Mouse (Mus musculus): ENCODE results near the gene Tmem267. TPM values are rescaled to one million over a fixed set of nuclear protein-coding genes. Genes with fewer than 3 reads are reported as not detected.
A peak's percentile ranks its signal among the peaks of the same experiment; 100 is the strongest.

Gene Tmem267
- 1.2 and 2.1 TPM in 2 replicates for polyA plus RNA-seq (2015; fragmentation: Nextera tagmentation; extraction: Ambion mirVana)

DNA sequence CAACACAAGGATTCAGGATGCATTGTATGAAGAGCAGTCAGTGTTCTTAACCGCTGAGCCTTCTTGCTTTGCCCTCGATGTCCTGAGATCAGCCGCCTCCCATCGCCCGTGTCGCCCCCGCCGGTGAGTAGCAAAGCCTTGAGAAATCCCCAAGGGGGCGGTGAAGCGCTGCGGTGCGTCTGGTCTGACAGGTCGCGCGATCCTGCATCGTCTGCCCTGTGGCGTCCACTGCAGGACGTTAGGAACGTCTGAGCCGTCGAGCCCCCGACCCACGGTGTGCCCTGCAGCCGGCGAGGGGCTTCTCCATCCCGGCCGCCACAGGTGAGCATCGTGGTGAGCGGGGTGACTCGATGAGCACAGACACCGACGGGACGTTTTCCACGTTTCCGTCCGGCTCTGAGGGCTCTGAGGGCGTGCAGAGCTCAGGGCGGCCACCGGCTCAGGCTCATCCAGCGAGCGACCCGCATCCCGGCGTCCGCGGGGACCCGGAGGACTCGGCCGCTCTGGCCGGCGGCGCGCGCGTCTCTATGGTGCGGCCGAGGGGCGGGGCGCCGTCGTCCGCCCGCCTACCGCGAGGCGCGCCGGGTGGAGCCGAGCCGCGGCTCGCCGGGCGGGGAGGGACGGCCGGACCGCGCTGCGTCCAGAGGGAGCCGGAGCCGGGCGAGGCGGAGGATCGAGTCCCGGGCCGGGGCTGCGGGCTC lies at the start of gene Tmem267, which contains the start of gene 3110070M22Rik:
Gene Tmem267, plus strand, starts transcription at position 160 of the 701 bp plus-strand sequence.
Gene 3110070M22Rik, minus strand, starts transcription at position 504 of the 701 bp plus-strand sequence.
- no peaks in the 10 kb centered on the region for H3K27me3 ChIP-seq (replicated peaks; ENCODE audit: control insufficient read depth, insufficient read depth, low read length)
- peaks cover 5% of the 10 kb centered on the region; the same call in 1 of the 2 replicates for H3K9me3 ChIP-seq (ENCODE audit: control insufficient read depth, low read length)
- H3K4me1 ChIP-seq (ENCODE audit: control insufficient read depth, insufficient read depth, low read length) = no peaks in the 10 kb centered on the region
- H3K9ac ChIP-seq (ENCODE audit: low read depth, low read length) = peak within 1 kb of the TSS; percentile 64
- H3K27ac ChIP-seq (ENCODE audit: low read length) = 0 out of 2 replicates have a peak within 1 kb of the TSS, but pooled peaks have one; percentile 7
- no peak within 1 kb of the TSS; the same call in 1 of the 2 replicates for H3K4me3 ChIP-seq (ENCODE audit: low read length)
- ATAC-seq = no peak
- H3K4me2 ChIP-seq (ENCODE audit: low read depth, low read length) = peak within 1 kb of the TSS; percentile 28; the same call in 1 of the 2 replicates
- WGBS = 84% methylated on average over 87 of the region's 87 CpGs
- 0 out of 2 replicates have a peak, but pooled peaks cover 12% of the 10 kb centered on the region for H3K36me3 ChIP-seq (ENCODE audit: control insufficient read depth, insufficient read depth, low read length)

DNA sequence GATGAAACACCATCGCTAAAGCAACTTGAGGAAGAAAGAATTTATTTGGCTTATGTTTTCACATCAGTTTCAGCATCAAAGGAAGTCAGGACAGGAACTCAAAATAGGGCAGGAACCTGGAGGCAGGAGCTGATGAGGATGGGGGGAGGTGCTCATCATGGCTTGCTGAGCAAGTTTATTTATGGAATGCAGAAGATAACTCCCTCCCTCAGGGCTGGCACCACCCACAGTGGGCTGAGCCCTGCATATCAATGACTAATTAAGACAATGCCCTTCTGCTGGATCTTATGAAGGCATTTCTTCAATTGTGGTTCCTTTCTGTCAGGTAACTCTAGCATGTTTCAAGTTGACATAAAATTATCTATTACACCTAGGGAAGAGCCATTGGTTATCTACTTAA lies 45.6 kb upstream of the Tmem267 start:
- no peaks in the 10 kb centered on the region for H3K4me1 ChIP-seq (ENCODE audit: control insufficient read depth, insufficient read depth, low read length)
- no peak overlapping the region for H3K27ac ChIP-seq (ENCODE audit: low read length)
- no peak overlapping the region for H3K9ac ChIP-seq (ENCODE audit: low read depth, low read length)
- WGBS = 92% methylated on average over 1 of the region's 1 CpGs
- no peaks in the 10 kb centered on the region for H3K27me3 ChIP-seq (replicated peaks; ENCODE audit: control insufficient read depth, insufficient read depth, low read length)
- H3K4me2 ChIP-seq (ENCODE audit: low read depth, low read length) = no peak overlapping the region
- no peak for ATAC-seq
- no peaks in the 10 kb centered on the region for H3K9me3 ChIP-seq (ENCODE audit: control insufficient read depth, low read length)
- H3K36me3 ChIP-seq (ENCODE audit: control insufficient read depth, insufficient read depth, low read length) = peaks cover 10% of the 10 kb centered on the region
- H3K4me3 ChIP-seq (ENCODE audit: low read length) = no peak overlapping the region

GRCm38 (mm10) chr13:119453563-119453962 lies 34.3 kb upstream of the Tmem267 start:
- peaks cover 7% of the 10 kb centered on the region for H3K36me3 ChIP-seq (ENCODE audit: control insufficient read depth, insufficient read depth, low read length)
- no peaks in the 10 kb centered on the region for H3K27me3 ChIP-seq (replicated peaks; ENCODE audit: control insufficient read depth, insufficient read depth, low read length)
- H3K4me1 ChIP-seq (ENCODE audit: control insufficient read depth, insufficient read depth, low read length) = no peaks in the 10 kb centered on the region
- ATAC-seq = no peak
- no peak overlapping the region for H3K27ac ChIP-seq (ENCODE audit: low read length)
- H3K9ac ChIP-seq (ENCODE audit: low read depth, low read length) = no peak overlapping the region
- H3K4me3 ChIP-seq (ENCODE audit: low read length) = no peak overlapping the region
- 96% methylated on average over 4 of the region's 4 CpGs for WGBS
- no peak overlapping the region for H3K4me2 ChIP-seq (ENCODE audit: low read depth, low read length)
- H3K9me3 ChIP-seq (ENCODE audit: control insufficient read depth, low read length) = no peaks in the 10 kb centered on the region

GRCm38 (mm10) chr13:119455082-119455481 lies 32.8 kb upstream of the Tmem267 start:
- no peak overlapping the region for H3K4me3 ChIP-seq (ENCODE audit: low read length)
- no peak overlapping the region for H3K4me2 ChIP-seq (ENCODE audit: low read depth, low read length)
- H3K36me3 ChIP-seq (ENCODE audit: control insufficient read depth, insufficient read depth, low read length) = peaks cover 7% of the 10 kb centered on the region
- no peaks in the 10 kb centered on the region for H3K9me3 ChIP-seq (ENCODE audit: control insufficient read depth, low read length)
- H3K27me3 ChIP-seq (replicated peaks; ENCODE audit: control insufficient read depth, insufficient read depth, low read length) = no peaks in the 10 kb centered on the region
- ATAC-seq = no peak
- no peaks in the 10 kb centered on the region for H3K4me1 ChIP-seq (ENCODE audit: control insufficient read depth, insufficient read depth, low read length)
- H3K9ac ChIP-seq (ENCODE audit: low read depth, low read length) = no peak overlapping the region
- H3K27ac ChIP-seq (ENCODE audit: low read length) = no peak overlapping the region

DNA sequence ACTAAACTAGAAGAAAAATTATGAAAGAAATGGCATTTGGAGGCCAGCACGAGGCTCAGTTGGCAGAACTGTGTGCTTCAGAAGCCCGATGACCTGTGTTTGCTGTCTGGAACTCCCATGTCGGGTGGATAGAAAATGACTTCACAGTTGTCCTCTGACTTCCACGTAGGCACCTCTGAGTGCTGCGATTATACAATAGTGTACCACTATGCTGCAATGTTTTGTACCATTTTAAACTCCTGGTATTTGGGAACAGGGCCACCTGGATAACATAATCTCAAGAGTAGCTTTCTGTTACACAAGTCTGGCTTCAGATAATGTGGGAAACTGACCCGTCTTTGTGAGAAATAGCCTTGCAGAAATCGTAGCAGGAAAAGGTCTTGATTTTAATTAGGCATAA lies 31.5 kb upstream of the Tmem267 start:
- Histone ChIP-seq H3K36me3 (ENCODE audit: control insufficient read depth, insufficient read depth, low read length) (no peaks in the 10 kb centered on the region; the same call in 1 of the 2 replicates), H3K4me2 (ENCODE audit: low read depth, low read length) (no peak overlapping the region), H3K27me3 (replicated peaks; ENCODE audit: control insufficient read depth, insufficient read depth, low read length) (no peaks in the 10 kb centered on the region), H3K4me1 (ENCODE audit: control insufficient read depth, insufficient read depth, low read length) (no peaks in the 10 kb centered on the region), H3K9ac (ENCODE audit: low read depth, low read length) (no peak overlapping the region), H3K9me3 (ENCODE audit: control insufficient read depth, low read length) (no peaks in the 10 kb centered on the region), H3K4me3 (ENCODE audit: low read length) (no peak overlapping the region), H3K27ac (ENCODE audit: low read length) (no peak overlapping the region)
- WGBS = 89% methylated on average over 7 of the region's 7 CpGs
- no peak for ATAC-seq

GRCm38 (mm10) chr13:119461900-119462595 lies 25.8 kb upstream of the Tmem267 start:
- Histone ChIP-seq H3K4me3 (ENCODE audit: low read length) (peak overlapping the region; percentile 70), H3K36me3 (ENCODE audit: control insufficient read depth, insufficient read depth, low read length) (no peaks in the 10 kb centered on the region), H3K27me3 (replicated peaks; ENCODE audit: control insufficient read depth, insufficient read depth, low read length) (no peaks in the 10 kb centered on the region), H3K4me1 (ENCODE audit: control insufficient read depth, insufficient read depth, low read length) (peaks cover 7% of the 10 kb centered on the region), H3K9ac (ENCODE audit: low read depth, low read length) (peak overlapping the region; percentile 75), H3K4me2 (ENCODE audit: low read depth, low read length) (peak overlapping the region; percentile 63), H3K27ac (ENCODE audit: low read length) (peak overlapping the region; percentile 67), H3K9me3 (ENCODE audit: control insufficient read depth, low read length) (no peaks in the 10 kb centered on the region)
- 5% methylated on average over 10 of the region's 10 CpGs for WGBS
- peak; percentile 60 for ATAC-seq

DNA sequence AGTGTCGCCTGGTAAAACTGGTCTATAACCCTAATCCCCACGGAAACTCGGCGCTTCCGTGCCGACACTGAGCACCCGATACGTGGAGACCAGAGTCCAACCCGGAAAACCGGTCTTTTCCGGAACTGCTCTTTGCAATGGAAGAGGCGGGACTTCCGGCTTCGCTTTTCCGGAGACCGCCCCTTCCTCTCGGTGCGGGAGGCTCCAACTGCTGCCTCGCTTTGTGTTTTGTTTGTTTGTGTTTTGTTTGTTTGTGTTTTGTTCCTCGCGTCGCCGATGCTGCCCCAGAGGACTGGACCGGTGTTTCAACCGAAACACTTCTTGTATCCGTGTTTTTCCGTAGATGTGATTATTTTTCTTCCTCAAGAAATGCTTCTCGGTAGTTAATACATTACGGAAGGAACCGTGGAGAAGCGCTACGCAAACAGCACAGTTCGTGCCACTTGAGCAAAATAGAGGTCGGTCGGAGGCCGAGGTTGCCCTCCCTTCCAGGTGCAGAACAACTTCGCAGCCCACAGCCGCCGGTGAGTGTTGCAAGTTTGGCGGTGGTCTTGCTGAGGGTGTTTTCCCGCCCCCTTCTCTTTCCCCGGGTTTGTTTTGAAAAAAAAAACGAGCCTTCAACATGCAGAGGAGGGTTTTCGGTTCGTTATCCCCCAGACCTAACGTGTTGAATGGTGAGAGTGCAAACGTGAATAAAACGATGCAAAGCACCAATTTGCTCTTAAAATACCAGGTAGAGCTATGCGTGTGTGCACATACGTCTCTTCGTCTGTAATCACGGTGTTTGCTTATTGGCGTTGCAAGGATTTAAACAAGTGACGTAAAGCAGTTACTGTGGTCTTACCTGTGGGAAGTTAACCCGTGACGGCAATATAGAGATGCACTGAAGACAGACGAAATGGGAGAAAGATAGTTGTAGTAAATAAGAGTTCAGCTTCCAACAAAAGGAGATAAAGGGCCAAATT lies 25.0 kb upstream of the Tmem267 start, which contains the start of gene 4833420G17Rik:
Gene 4833420G17Rik, plus strand, starts transcription at position 173 of the 965 bp plus-strand sequence.
- Histone ChIP-seq H3K9me3 (ENCODE audit: control insufficient read depth, low read length) (no peaks in the 10 kb centered on the region), H3K9ac (ENCODE audit: low read depth, low read length) (peak within 1 kb of the TSS; percentile 75), H3K4me2 (ENCODE audit: low read depth, low read length) (peak within 1 kb of the TSS; percentile 63), H3K4me1 (ENCODE audit: control insufficient read depth, insufficient read depth, low read length) (peaks cover 7% of the 10 kb centered on the region), H3K4me3 (ENCODE audit: low read length) (peak within 1 kb of the TSS; percentile 70), H3K27me3 (replicated peaks; ENCODE audit: control insufficient read depth, insufficient read depth, low read length) (no peaks in the 10 kb centered on the region), H3K36me3 (ENCODE audit: control insufficient read depth, insufficient read depth, low read length) (peaks cover 5% of the 10 kb centered on the region; the same call in 1 of the 2 replicates), H3K27ac (ENCODE audit: low read length) (peak within 1 kb of the TSS; percentile 67)
- ATAC-seq = peak; percentile 96
- 9% methylated on average over 57 of the region's 57 CpGs for WGBS

GRCm38 (mm10) chr13:119476631-119477030 lies 11.2 kb upstream of the Tmem267 start:
- Histone ChIP-seq H3K4me3 (ENCODE audit: low read length) (no peak overlapping the region), H3K27me3 (replicated peaks; ENCODE audit: control insufficient read depth, insufficient read depth, low read length) (no peaks in the 10 kb centered on the region), H3K9ac (ENCODE audit: low read depth, low read length) (no peak overlapping the region), H3K36me3 (ENCODE audit: control insufficient read depth, insufficient read depth, low read length) (peaks cover 15% of the 10 kb centered on the region), H3K4me1 (ENCODE audit: control insufficient read depth, insufficient read depth, low read length) (no peaks in the 10 kb centered on the region), H3K27ac (ENCODE audit: low read length) (no peak overlapping the region), H3K4me2 (ENCODE audit: low read depth, low read length) (no peak overlapping the region), H3K9me3 (ENCODE audit: control insufficient read depth, low read length) (no peaks in the 10 kb centered on the region)
- ATAC-seq = no peak
- WGBS = 90% methylated on average over 9 of the region's 9 CpGs
